Mouse (Mus musculus) adrenal gland, adult 18-20 months (tissue): Measurements from ENCODE around the gene Gm6588. TPM values are rescaled to one million over a fixed set of nuclear protein-coding genes. Genes with fewer than 3 reads are reported as not detected.

Experiments
- total RNA-seq, 2 experiments: library from RNA; stranded (reverse); gene quantifications; 1 replicate in 1 of 2; 2 replicates in 1 of 2; pipeline ENCODE4 v1.2.3; 2021

Gene Gm6588
- total RNA-seq, 2 experiments from 2014 or later: not detected

Other genes with a start within 250 kb of the Gm6588 start
- gene Cryba4, start 196.9 kb upstream of the Gm6588 start, total RNA-seq: 100 to 1,000 TPM in 1 of 2 experiments, 10 to 100 TPM in 1; 95.8 to 126 TPM
- gene Crybb1, start 193.6 kb upstream of the Gm6588 start, total RNA-seq: 1 to 10 TPM; 3.2 to 3.3 TPM
- 100 to 1,000 TPM; 208 to 233 TPM for gene Tpst2, start 172.7 kb upstream of the Gm6588 start, total RNA-seq
- 10 to 100 TPM; 38.6 to 41.8 TPM for gene Tfip11, start 123.1 kb upstream of the Gm6588 start, total RNA-seq
- 10 to 100 TPM; 60.5 to 65.1 TPM for gene Srrd, start 106.4 kb upstream of the Gm6588 start, total RNA-seq
- gene Hps4, start 106.3 kb upstream of the Gm6588 start, total RNA-seq: 10 to 100 TPM; 54.1 to 60.5 TPM
- gene Gm6583, start 93.4 kb upstream of the Gm6588 start, total RNA-seq: not detected
- gene Asphd2, start 54.6 kb upstream of the Gm6588 start, total RNA-seq: 1 to 10 TPM; 3.4 to 4.3 TPM
- gene Sez6l, start 127.8 kb downstream of the Gm6588 start, total RNA-seq: 1 to 10 TPM; 4.3 to 5.3 TPM